Mouse (Mus musculus): ENCODE results near the gene Fam32a. TPM values are rescaled to one million over a fixed set of nuclear protein-coding genes. Genes with fewer than 3 reads are reported as not detected.

Gene Fam32a
- total RNA-seq, 2 experiments from 2014 or later = 59.0 to 60.9 TPM

- no peak for TF ChIP-seq CTCF (IDR thresholded peaks at IDR 0.05)
- DNase-seq (ENCODE audit: extremely low spot score in 1 of 2, low spot score in 2 of 2) = no peak
- Histone ChIP-seq H3K4me3 (no peak overlapping the region), H3K27ac (no peak overlapping the region)
- intact Hi-C loops (cut with DNase I) = no loop called here
These were observed 7.7 kb upstream of the Fam32a start for GRCm38 (mm10) chr8:72211846-72212245.

GRCm38 (mm10) chr8:72212751-72213150, 6.8 kb upstream of the Fam32a start, which contains the start of gene Cib3:
Gene Cib3, minus strand, starts transcription at chr8:72212837.
- DNase-seq (ENCODE audit: extremely low spot score in 1 of 2, low spot score in 2 of 2) = no peak
- H3K27ac ChIP-seq = no peak within 1 kb of the TSS
- no peak for TF ChIP-seq CTCF (IDR thresholded peaks at IDR 0.05)
- intact Hi-C loops (cut with DNase I) = no loop called here
- no peak within 1 kb of the TSS for H3K4me3 ChIP-seq

GRCm38 (mm10) chr8:72213536-72213935, 6.0 kb upstream of the Fam32a start, which contains the start of gene Gm11034:
Gene Gm11034, minus strand, starts transcription at chr8:72213636.
- Histone ChIP-seq H3K27ac (no peak within 1 kb of the TSS), H3K4me3 (no peak within 1 kb of the TSS)
- DNase-seq (ENCODE audit: extremely low spot score in 1 of 2, low spot score in 2 of 2) = no peak
- no peak for TF ChIP-seq CTCF (IDR thresholded peaks at IDR 0.05)
- intact Hi-C loops (cut with DNase I) = no loop called here

GRCm38 (mm10) chr8:72215060-72215459, 4.5 kb upstream of the Fam32a start:
- Histone ChIP-seq H3K4me3 (no peak overlapping the region), H3K27ac (no peak overlapping the region)
- intact Hi-C loops (cut with DNase I) = no loop called here
- no peak for DNase-seq (ENCODE audit: extremely low spot score in 1 of 2, low spot score in 2 of 2)
- TF ChIP-seq CTCF (IDR thresholded peaks at IDR 0.05) = no peak; the same call in 1 of the 2 replicates

- Histone ChIP-seq H3K27ac (no peak overlapping the region), H3K4me3 (no peak overlapping the region)
- TF ChIP-seq CTCF (IDR thresholded peaks at IDR 0.05) = no peak
- no peak for DNase-seq (ENCODE audit: extremely low spot score in 1 of 2, low spot score in 2 of 2)
- intact Hi-C loops (cut with DNase I) = no loop called here
These were observed 3.7 kb upstream of the Fam32a start for GRCm38 (mm10) chr8:72215871-72216270.

GRCm38 (mm10) chr8:72218781-72219540, 569 bp upstream of the Fam32a start:
- Histone ChIP-seq H3K27ac (peak overlapping the region; percentile 16; the same call in 1 of the 2 replicates), H3K4me3 (peak overlapping the region; percentile 67)
- DNase-seq (ENCODE audit: extremely low spot score in 1 of 2, low spot score in 2 of 2) = no peak
- intact Hi-C loops (cut with DNase I) = no loop called here
- TF ChIP-seq CTCF (IDR thresholded peaks at IDR 0.05) = no peak

GRCm38 (mm10) chr8:72220758-72221157, 1.2 kb downstream of the Fam32a start:
- peak; percentile 11 for TF ChIP-seq CTCF (IDR thresholded peaks at IDR 0.05)
- Histone ChIP-seq H3K27ac (no peak overlapping the region), H3K4me3 (no peak overlapping the region; the same call in 1 of the 2 replicates)
- intact Hi-C loops (cut with DNase I) = no loop called here
- DNase-seq (ENCODE audit: extremely low spot score in 1 of 2, low spot score in 2 of 2) = no peak

- intact Hi-C loops (cut with DNase I) = no loop called here
- no peak overlapping the region for H3K27ac ChIP-seq
- TF ChIP-seq CTCF (IDR thresholded peaks at IDR 0.05) = no peak
- no peak overlapping the region for H3K4me3 ChIP-seq
- no peak for DNase-seq (ENCODE audit: extremely low spot score in 1 of 2, low spot score in 2 of 2)
These were observed 3.1 kb downstream of the Fam32a start for GRCm38 (mm10) chr8:72222656-72223055.

GRCm38 (mm10) chr8:72239499-72240402, 20.2 kb downstream of the Fam32a start, which contains the start of gene Ap1m1:
Gene Ap1m1, plus strand, starts transcription at chr8:72240018.
- peak within 1 kb of the TSS; percentile 65 for H3K4me3 ChIP-seq
- peak; percentile 81 for TF ChIP-seq CTCF (IDR thresholded peaks at IDR 0.05)
- intact Hi-C loops (cut with DNase I) = loop anchor here (5.0 kb wide), 1 partner anchor 62 kb away; no protein-coding TSS in a partner anchor
- peak; percentile 94 to 96 for DNase-seq (ENCODE audit: extremely low spot score in 1 of 2, low spot score in 2 of 2)
- peak within 1 kb of the TSS; percentile 94 for H3K27ac ChIP-seq

- intact Hi-C loops (cut with DNase I) = loop anchor here (5.0 kb wide), 1 partner anchor 63 kb away; no protein-coding TSS in a partner anchor
- Histone ChIP-seq H3K4me3 (peak overlapping the region; percentile 65), H3K27ac (peak overlapping the region; percentile 94)
- no peak for DNase-seq (ENCODE audit: extremely low spot score in 1 of 2, low spot score in 2 of 2)
- TF ChIP-seq CTCF (IDR thresholded peaks at IDR 0.05) = no peak
These were observed 20.9 kb downstream of the Fam32a start for GRCm38 (mm10) chr8:72240403-72240763.

GRCm38 (mm10) chr8:72240951-72241350, 21.4 kb downstream of the Fam32a start:
- DNase-seq (ENCODE audit: extremely low spot score in 1 of 2, low spot score in 2 of 2) = no peak
- TF ChIP-seq CTCF (IDR thresholded peaks at IDR 0.05) = no peak
- Histone ChIP-seq H3K27ac (no peak overlapping the region; the same call in 1 of the 2 replicates), H3K4me3 (peak overlapping the region; percentile 65)
- intact Hi-C loops (cut with DNase I) = loop anchor here (5.0 kb wide), 1 partner anchor 64 kb away; no protein-coding TSS in a partner anchor

GRCm38 (mm10) chr8:72242226-72242625, 22.7 kb downstream of the Fam32a start:
- no peak for DNase-seq (ENCODE audit: extremely low spot score in 1 of 2, low spot score in 2 of 2)
- H3K4me3 ChIP-seq = no peak overlapping the region
- H3K27ac ChIP-seq = no peak overlapping the region
- intact Hi-C loops (cut with DNase I) = loop anchor here (5.0 kb wide), 1 partner anchor 65 kb away; no protein-coding TSS in a partner anchor
- no peak for TF ChIP-seq CTCF (IDR thresholded peaks at IDR 0.05)

Data from left cerebral cortex, adult 2 months (tissue).